Mouse (Mus musculus) intestine, embryonic 16.5 days (tissue): ENCODE measurements around the gene Tigit. TPM values are rescaled to one million over a fixed set of nuclear protein-coding genes. Genes with fewer than 3 reads are reported as not detected.

ENCODE experiments used
- ATAC-seq: fragments of 200-750 bp; cut with Nextera tagmentation; 2 replicates; pipeline ENCODE4 v1.8.0; 2017; ENCODE audit warnings: moderate TSS enrichment, moderate library complexity
- H3K27ac ChIP-seq: fragments of 300-500 bp; sonication (generic); 2 replicates; pipeline ENCODE4 v1.5.1; 2014; ENCODE audit warnings: mild to moderate bottlenecking, low read length
- H3K27me3 ChIP-seq: fragments of 300-500 bp; sonication (generic); replicated peaks from 2 replicates; pipeline ENCODE4 v1.6.1; 2014; ENCODE audit warnings: low read length, control low read depth, mixed read lengths; ENCODE audit not compliant: control insufficient read depth, insufficient read depth
- H3K36me3 ChIP-seq: fragments of 300-500 bp; sonication (generic); 2 replicates; pipeline ENCODE4 v1.6.1; 2014; ENCODE audit warnings: low read length, control low read depth; ENCODE audit not compliant: control insufficient read depth, insufficient read depth
- H3K4me1 ChIP-seq: fragments of 300-500 bp; sonication (generic); 2 replicates; pipeline ENCODE4 v1.6.1; 2014; ENCODE audit warnings: low read length, control low read depth, mixed read lengths; ENCODE audit not compliant: control insufficient read depth, insufficient read depth
- H3K4me2 ChIP-seq: fragments of 300-500 bp; sonication (generic); 2 replicates; pipeline ENCODE4 v1.6.1; 2014; ENCODE audit warnings: low read depth, low read length, control low read depth
- H3K4me3 ChIP-seq: fragments of 300-500 bp; sonication (generic); 2 replicates; pipeline ENCODE4 v1.5.1; 2014; ENCODE audit warnings: mild to moderate bottlenecking, low read length
- H3K9ac ChIP-seq: fragments of 300-500 bp; sonication (generic); 2 replicates; pipeline ENCODE4 v1.6.1; 2014; ENCODE audit warnings: low read depth, low read length
- H3K9me3 ChIP-seq: fragments of 300-500 bp; sonication (generic); 2 replicates; pipeline ENCODE4 v1.6.1; 2016; ENCODE audit warnings: low read length, control low read depth; ENCODE audit not compliant: control insufficient read depth
- WGBS: fragments of 180-500 bp; shearing (Covaris S2); extraction: QIAGEN DNeasy Blood & Tissue Kit; methylation state at CpG from one replicate; pipeline ENCODE4 v1.1.7; 2014; 5-methylcytosine and 5-hydroxymethylcytosine counted together
- polyA plus RNA-seq: library from polyadenylated mRNA; unstranded; fragments of >200 nt; fragmentation: Nextera tagmentation; extraction: Ambion mirVana; gene quantifications from 2 replicates; pipeline ENCODE4 v1.2.1, GENCODE M21; 2015

Gene Tigit
- polyA plus RNA-seq, 1 experiment from 2014 or later = not detected

GRCm38 (mm10) chr16:43650355-43651080 lies 13.4 kb downstream of the Tigit start:
- no peaks in the 10 kb centered on the region for H3K4me1 ChIP-seq
- WGBS = 97% methylated on average over 3 of the region's 3 CpGs
- no peaks in the 10 kb centered on the region for H3K27me3 ChIP-seq
- ATAC-seq = no peak
- no peak overlapping the region for H3K4me3 ChIP-seq
- no peak overlapping the region for H3K9ac ChIP-seq
- no peak overlapping the region for H3K4me2 ChIP-seq
- H3K9me3 ChIP-seq = no peaks in the 10 kb centered on the region
- no peak overlapping the region for H3K27ac ChIP-seq
- no peaks in the 10 kb centered on the region for H3K36me3 ChIP-seq

GRCm38 (mm10) chr16:43647641-43648040 lies 16.3 kb downstream of the Tigit start:
- Histone ChIP-seq H3K27me3 (no peaks in the 10 kb centered on the region), H3K4me3 (no peak overlapping the region), H3K4me1 (no peaks in the 10 kb centered on the region), H3K36me3 (no peaks in the 10 kb centered on the region), H3K9ac (no peak overlapping the region), H3K4me2 (no peak overlapping the region), H3K9me3 (no peaks in the 10 kb centered on the region), H3K27ac (no peak overlapping the region)
- no peak for ATAC-seq
- WGBS = 95% methylated on average over 1 of the region's 1 CpGs

- no peak for ATAC-seq
- Histone ChIP-seq H3K4me3 (no peak overlapping the region), H3K9ac (no peak overlapping the region), H3K9me3 (no peaks in the 10 kb centered on the region), H3K4me1 (no peaks in the 10 kb centered on the region), H3K4me2 (no peak overlapping the region), H3K27me3 (no peaks in the 10 kb centered on the region), H3K27ac (no peak overlapping the region), H3K36me3 (no peaks in the 10 kb centered on the region)
- 87% methylated on average over 3 of the region's 3 CpGs for WGBS
Observed at GRCm38 (mm10) chr16:43646943-43647342, 17.0 kb downstream of the Tigit start.

GRCm38 (mm10) chr16:43645879-43646278 lies 18.1 kb downstream of the Tigit start:
- Histone ChIP-seq H3K27ac (no peak overlapping the region), H3K27me3 (no peaks in the 10 kb centered on the region), H3K9ac (no peak overlapping the region), H3K36me3 (no peaks in the 10 kb centered on the region), H3K4me2 (no peak overlapping the region), H3K4me1 (no peaks in the 10 kb centered on the region), H3K4me3 (no peak overlapping the region), H3K9me3 (no peaks in the 10 kb centered on the region)
- ATAC-seq = no peak
- WGBS = 71% methylated on average over 4 of the region's 4 CpGs

GRCm38 (mm10) chr16:43641230-43641629 lies 22.7 kb downstream of the Tigit start:
- no peak overlapping the region for H3K4me2 ChIP-seq
- 83% methylated on average over 8 of the region's 8 CpGs for WGBS
- H3K36me3 ChIP-seq = no peaks in the 10 kb centered on the region
- no peak overlapping the region for H3K9ac ChIP-seq
- H3K9me3 ChIP-seq = no peaks in the 10 kb centered on the region
- no peak overlapping the region for H3K4me3 ChIP-seq
- H3K27me3 ChIP-seq = no peaks in the 10 kb centered on the region
- no peaks in the 10 kb centered on the region for H3K4me1 ChIP-seq
- no peak for ATAC-seq
- H3K27ac ChIP-seq = no peak overlapping the region

GRCm38 (mm10) chr16:43638406-43639049 lies 25.4 kb downstream of the Tigit start:
- Histone ChIP-seq H3K27ac (no peak overlapping the region), H3K27me3 (no peaks in the 10 kb centered on the region), H3K36me3 (no peaks in the 10 kb centered on the region), H3K4me2 (no peak overlapping the region), H3K9ac (no peak overlapping the region), H3K4me3 (no peak overlapping the region), H3K9me3 (no peaks in the 10 kb centered on the region), H3K4me1 (no peaks in the 10 kb centered on the region)
- ATAC-seq = no peak
- WGBS = 72% methylated on average over 21 of the region's 21 CpGs

GRCm38 (mm10) chr16:43637241-43637640 lies 26.7 kb downstream of the Tigit start:
- H3K4me3 ChIP-seq = no peak overlapping the region
- no peak overlapping the region for H3K4me2 ChIP-seq
- H3K9me3 ChIP-seq = no peaks in the 10 kb centered on the region
- no peak overlapping the region for H3K9ac ChIP-seq
- no peaks in the 10 kb centered on the region for H3K36me3 ChIP-seq
- no peak overlapping the region for H3K27ac ChIP-seq
- H3K4me1 ChIP-seq = no peaks in the 10 kb centered on the region
- no peak for ATAC-seq
- H3K27me3 ChIP-seq = no peaks in the 10 kb centered on the region
- WGBS = 95% methylated on average over 8 of the region's 8 CpGs

- no peak overlapping the region for H3K4me2 ChIP-seq
- ATAC-seq = no peak
- WGBS = 87% methylated on average over 7 of the region's 7 CpGs
Observed at GRCm38 (mm10) chr16:43634037-43634436, 29.9 kb downstream of the Tigit start.

GRCm38 (mm10) chr16:43631758-43632157 lies 32.2 kb downstream of the Tigit start:
- H3K4me2 ChIP-seq = no peak overlapping the region
- ATAC-seq = no peak
- H3K27ac ChIP-seq = no peak overlapping the region
- H3K36me3 ChIP-seq = no peaks in the 10 kb centered on the region
- H3K9ac ChIP-seq = no peak overlapping the region
- 74% methylated on average over 2 of the region's 2 CpGs for WGBS
- no peaks in the 10 kb centered on the region for H3K9me3 ChIP-seq
- H3K4me3 ChIP-seq = no peak overlapping the region
- no peaks in the 10 kb centered on the region for H3K4me1 ChIP-seq
- no peaks in the 10 kb centered on the region for H3K27me3 ChIP-seq

More at GRCm38 (mm10) chr16:43634037-43634436, 29.9 kb downstream of the Tigit start:
- Histone ChIP-seq H3K27ac (no peak overlapping the region), H3K9me3 (no peaks in the 10 kb centered on the region), H3K4me1 (no peaks in the 10 kb centered on the region), H3K36me3 (no peaks in the 10 kb centered on the region), H3K9ac (no peak overlapping the region), H3K27me3 (no peaks in the 10 kb centered on the region), H3K4me3 (no peak overlapping the region)
